Mouse (Mus musculus) retina, postnatal 1 day (tissue): ENCODE data around the gene Cabs1.

Experiments used
- DNase-seq: peaks from one replicate; pipeline ENCODE4 v3.0.0-alpha.2; 2012

Cabs1 gene

DNA sequence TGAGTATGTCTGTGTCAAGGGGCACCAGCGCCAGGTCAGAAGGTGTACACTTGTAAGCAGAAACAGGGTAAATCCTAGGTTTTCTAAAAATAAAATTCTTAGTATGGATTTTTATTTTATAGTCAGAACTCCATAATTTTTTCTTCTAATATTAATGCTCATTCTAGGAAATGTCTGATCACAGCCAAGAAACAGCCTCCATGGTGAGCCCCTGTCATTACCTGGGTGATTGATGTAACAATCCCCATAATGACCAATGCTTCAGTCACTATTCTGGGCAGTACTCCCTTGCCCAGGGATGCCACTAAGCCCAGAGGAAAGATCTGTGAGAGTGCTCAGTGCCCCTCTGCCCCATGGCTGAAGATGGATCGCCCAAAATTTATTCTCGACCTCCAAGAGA lies at the start of gene Cabs1:
Cabs1 (plus strand) TSS at position 301 of the 400 bp plus-strand sequence.
- DNase-seq, result no peak

DNA sequence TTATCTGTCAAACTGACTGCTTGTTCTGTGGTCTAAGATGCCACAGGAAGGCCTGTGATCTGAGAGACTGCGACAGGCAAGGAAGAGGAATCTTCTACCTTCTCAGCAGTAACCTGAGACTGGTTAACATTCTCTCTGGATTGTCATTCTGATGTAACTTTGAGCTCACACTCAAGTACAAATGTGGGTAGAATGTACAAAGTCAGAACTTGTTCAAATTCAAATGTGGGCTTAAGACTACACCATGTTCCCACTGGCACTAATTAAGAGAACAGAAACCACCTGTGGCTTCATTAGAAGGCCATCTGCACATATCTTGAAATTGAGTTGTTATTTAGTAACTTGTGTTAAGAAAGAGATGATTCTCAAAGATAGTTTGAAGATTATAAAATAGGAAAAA lies 47.6 kb upstream of the Cabs1 start:
- no peak for DNase-seq

DNA sequence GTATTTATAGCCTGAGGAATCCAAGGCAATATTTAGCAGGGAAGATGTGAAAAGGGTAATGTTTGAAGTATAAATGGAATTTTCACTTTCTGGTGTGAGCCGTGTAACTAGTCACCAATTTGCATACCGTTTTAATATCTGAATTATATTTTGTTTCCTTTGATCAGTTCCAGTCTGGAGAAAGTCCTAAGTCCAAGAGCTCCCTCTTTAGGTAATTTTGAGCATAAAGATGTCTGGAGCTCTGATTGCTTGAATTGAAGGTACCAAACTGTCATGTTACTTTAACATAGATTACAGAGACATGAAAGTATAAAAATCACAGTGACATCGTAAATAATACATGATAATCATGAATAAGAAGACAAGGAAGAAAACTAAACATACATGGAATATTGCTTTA lies 38.5 kb upstream of the Cabs1 start:
- DNase-seq, result peak; percentile 16

DNA sequence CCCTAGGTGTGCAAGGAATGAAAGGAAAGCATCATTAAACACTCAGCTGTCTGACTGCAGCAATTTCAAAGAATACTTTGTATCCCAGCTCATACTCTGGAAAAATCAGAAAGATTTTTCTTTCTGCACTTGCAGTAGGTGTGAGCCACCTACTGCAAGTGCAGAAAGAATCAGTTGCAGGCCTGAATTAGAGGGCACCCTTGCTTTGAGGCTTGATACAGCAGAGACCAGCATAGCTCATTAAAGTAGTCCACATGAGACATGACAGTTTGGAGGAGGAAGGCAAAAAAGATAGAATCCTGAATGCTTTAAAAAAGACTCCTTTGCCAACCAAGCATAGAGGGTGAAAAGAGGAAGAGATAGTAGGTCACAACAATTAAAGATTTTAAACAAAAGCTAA lies 36.7 kb upstream of the Cabs1 start:
- DNase-seq, result no peak

DNA sequence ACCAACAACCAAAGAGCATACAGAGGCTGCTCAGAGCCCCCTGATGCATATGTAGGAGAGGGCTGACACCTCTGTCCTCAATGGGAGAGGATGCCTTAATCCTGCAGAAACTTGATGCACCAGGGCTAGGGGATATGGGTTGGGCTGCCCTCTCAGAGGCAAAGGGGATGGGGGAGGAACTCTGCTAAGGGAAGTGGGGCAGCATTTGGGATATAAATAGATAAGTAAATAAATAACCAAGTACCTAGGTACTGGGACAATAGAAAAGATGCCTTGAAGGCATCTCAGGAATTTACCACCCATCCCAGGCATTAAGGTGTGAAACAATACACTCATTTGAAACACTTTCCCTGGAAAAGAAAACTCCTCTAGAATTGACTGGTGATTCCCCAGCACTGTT lies 27.4 kb upstream of the Cabs1 start:
- DNase-seq, result no peak

DNA sequence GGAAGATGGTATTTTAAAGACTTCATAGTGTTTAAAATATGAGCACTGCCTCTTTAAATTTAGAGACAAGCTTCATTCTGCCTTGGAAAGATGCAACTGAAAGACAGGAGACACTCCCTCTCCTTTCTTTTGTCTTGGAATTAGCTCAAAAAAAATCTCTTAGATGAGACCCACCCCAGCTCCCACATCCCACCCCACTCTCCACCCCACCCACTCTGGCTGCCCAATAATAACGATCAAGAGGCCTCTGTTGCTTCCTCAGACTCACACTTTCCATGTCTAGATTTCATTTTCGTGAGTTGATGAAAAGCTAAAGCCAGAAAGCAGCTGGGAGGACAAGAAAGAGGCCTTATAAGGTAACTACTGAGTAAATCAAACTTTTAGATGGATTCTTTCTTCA lies 10.0 kb upstream of the Cabs1 start, which contains the start of the genes 2310003L06Rik and Gm28434:
2310003L06Rik (plus strand) TSS at position 259 of the 400 bp plus-strand sequence.
Gm28434 (plus strand) TSS at position 317 of the 400 bp plus-strand sequence.
- no peak for DNase-seq

DNA sequence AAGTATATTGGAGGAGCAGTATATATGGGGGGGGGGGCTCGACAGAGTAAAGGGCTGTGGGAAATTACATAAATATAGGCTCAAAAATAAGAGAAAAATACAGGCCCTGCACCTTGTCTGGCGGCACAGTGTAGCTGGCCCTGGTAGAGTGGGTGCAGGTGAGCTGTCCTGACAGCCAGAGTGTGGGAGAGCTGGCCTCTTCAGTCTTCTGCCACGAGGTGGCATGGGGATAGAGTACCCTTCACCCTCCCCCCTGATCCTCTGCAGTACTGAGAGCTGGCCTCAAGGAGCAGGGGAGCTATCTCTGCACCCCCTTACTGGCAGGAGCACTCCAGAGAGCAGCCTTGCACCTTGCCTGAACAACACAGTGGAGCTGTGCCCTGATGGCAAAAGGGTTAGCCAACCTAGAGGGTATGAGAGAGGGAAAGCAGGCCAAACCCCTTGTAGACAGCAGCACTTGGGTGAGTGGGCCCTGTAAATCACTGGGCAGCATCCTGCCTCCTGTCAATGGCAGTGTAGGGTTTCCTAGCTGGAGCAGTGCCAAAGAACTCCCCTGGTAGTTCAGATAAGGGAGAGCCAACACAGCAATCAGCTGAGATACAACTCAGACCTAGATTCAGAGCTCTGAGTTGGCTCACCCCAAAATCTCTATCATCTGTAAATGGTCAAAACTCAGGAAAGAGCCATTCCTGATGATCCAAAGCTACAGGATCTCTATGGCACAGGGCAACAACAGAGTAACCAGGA lies 3.4 kb downstream of the Cabs1 start:
- no peak for DNase-seq

DNA sequence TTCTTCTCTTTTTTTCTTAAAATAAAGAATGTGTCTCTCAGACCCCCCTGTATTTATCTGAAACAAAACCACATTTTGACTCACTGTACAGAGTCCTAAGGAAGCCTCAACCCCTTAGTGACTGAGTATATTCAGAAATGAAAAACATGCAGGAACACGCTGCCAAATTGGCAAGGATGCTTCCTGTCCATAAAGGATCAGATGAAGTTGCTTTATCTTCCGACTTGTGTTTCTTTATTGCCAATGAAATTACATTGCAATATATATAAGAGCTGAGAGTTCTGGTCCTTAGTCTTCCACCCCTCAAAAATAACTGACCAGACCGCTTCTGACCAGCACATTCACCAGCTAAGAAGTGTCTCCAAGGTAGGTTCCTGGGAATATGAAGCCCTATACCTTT lies 23.0 kb downstream of the Cabs1 start, which contains the start of gene Smr3a:
Smr3a (plus strand) TSS at position 301 of the 400 bp plus-strand sequence.
- no peak for DNase-seq

DNA sequence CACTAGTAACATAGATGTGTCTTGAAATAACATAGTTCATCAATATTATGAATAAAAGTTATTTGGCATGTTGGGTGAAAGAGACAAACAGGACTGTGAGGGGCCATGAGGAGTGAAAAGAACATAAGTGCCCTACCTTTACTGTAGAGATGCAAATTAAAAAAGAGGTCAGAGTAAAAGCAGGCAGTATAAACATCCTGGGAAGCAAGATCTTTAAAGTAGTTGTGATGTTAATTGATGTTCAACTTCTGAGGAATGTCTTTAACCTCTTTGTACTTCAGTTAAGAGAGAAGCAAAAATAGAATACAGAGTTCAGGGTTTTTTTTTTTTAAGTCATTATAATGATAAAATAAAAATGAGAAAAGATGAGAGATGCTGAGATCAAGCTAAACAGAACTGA lies 26.0 kb downstream of the Cabs1 start:
- DNase-seq, result no peak
